ENCODE assay signal across 10 mouse cellular contexts in the genomic region with DNA sequence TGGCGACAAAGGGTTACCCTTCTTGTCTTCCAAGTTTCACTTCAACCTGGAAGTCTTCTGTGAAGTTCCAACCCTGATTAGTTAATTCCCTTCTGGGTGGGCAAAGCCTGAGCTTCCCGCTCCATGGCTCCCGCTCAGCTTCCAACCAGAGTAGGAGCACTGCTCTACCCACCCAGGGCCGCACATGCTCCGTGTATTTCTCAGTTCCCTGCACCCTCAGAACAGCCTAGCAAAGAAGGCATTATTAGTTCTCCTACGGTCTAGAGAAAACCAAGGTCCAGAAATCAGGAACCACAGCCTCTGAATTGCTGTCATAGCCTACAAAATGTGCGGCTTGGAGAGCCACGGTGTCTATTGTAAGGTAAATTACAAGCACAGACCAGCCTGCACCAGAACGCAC. TPM values are rescaled to one million over a fixed set of nuclear protein-coding genes. Genes with fewer than 3 reads are reported as not detected.
A peak's percentile ranks its signal among the peaks of the same experiment; 100 is the strongest.
DNase-seq lines count a peak whose midpoint lies in the region; ATAC-seq lines count a peak whose summit lies in the region.
"Had no signal": no experiment of that assay in that cellular context is flagged by ENCODE, and none has a peak within 500 bp of the region (broad histone marks: within the 10 kb centered on the region; RNA-seq: fewer than 3 reads in every experiment).

No protein-coding gene starts in this region.

- peak overlapping the region; percentile 50 for H3K9ac ChIP-seq in lung, embryonic 15.5 days

- H3K36me3 ChIP-seq in lung, embryonic 15.5 days = peaks cover under 1% of the 10 kb centered on the region; the same call in 1 of the 2 replicates
- H3K36me3 ChIP-seq in hindbrain, embryonic 10.5 days = peaks cover 27% of the 10 kb centered on the region
- H3K36me3 ChIP-seq in megakaryocyte, embryonic 14.5 days (replicated peaks; ENCODE audit: low read length) = peaks cover 17% of the 10 kb centered on the region

- 4% methylated on average over 9 of the region's 9 CpGs for WGBS in lung, embryonic 15.5 days
- 7% methylated on average over 9 of the region's 9 CpGs for WGBS in hindbrain, embryonic 10.5 days

- peak; percentile 47 for DNase-seq in cerebellum, adult 9-10 months
- no peak for DNase-seq in cerebellum, adult 9-11 months
- no peak for DNase-seq in lung, postnatal 36 days
- no peak for DNase-seq in hindbrain, embryonic 10.5 days (ENCODE audit: low spot score)
- DNase-seq in ovary, postnatal 10 days (ENCODE audit: low spot score) = no peak
- no peak for DNase-seq in layer of hippocampus, postnatal 36 days

- no peaks in the 10 kb centered on the region for H3K9me3 ChIP-seq in lung, embryonic 15.5 days
- H3K9me3 ChIP-seq in hindbrain, embryonic 10.5 days = no peaks in the 10 kb centered on the region
- H3K9me3 ChIP-seq in megakaryocyte, embryonic 14.5 days = no peaks in the 10 kb centered on the region

- H3K4me3 ChIP-seq in lung, embryonic 15.5 days = peak overlapping the region; percentile 62
- peak overlapping the region; percentile 69 for H3K4me3 ChIP-seq in hindbrain, embryonic 10.5 days
- H3K4me3 ChIP-seq in megakaryocyte, embryonic 14.5 days (replicated peaks) = peak overlapping the region; percentile 95

- H3K27me3 ChIP-seq in lung, embryonic 15.5 days = no peaks in the 10 kb centered on the region
- no peaks in the 10 kb centered on the region for H3K27me3 ChIP-seq in hindbrain, embryonic 10.5 days (ENCODE audit: insufficient read depth, poor library complexity, severe bottlenecking)
- H3K27me3 ChIP-seq in megakaryocyte, embryonic 14.5 days (replicated peaks) = peaks cover 7% of the 10 kb centered on the region

- ATAC-seq in lung, embryonic 15.5 days (ENCODE audit: borderline replicate concordance, extremely low read depth, low FRiP score, low TSS enrichment) = peak; percentile 26; the same call in 1 of the 2 replicates

- peak overlapping the region; percentile 94 for H3K4me2 ChIP-seq in lung, embryonic 15.5 days

- H3K4me1 ChIP-seq in lung, embryonic 15.5 days = peaks cover 29% of the 10 kb centered on the region
- peaks cover 48% of the 10 kb centered on the region for H3K4me1 ChIP-seq in hindbrain, embryonic 10.5 days (replicated peaks)
- peaks cover 51% of the 10 kb centered on the region for H3K4me1 ChIP-seq in megakaryocyte, embryonic 14.5 days

- peak overlapping the region; percentile 68 for H3K27ac ChIP-seq in lung, embryonic 15.5 days
- H3K27ac ChIP-seq in hindbrain, embryonic 10.5 days = peak overlapping the region; percentile 91

RNA-seq across cellular contexts. Expression of a gene that starts 6.6 kb away (rescaled TPM):
- not detected in 2 replicates for polyA plus RNA-seq in lung, embryonic 15.5 days (2015; fragmentation: Nextera tagmentation; extraction: Ambion mirVana)
- 3.9 and 11.3 TPM in 2 replicates for polyA plus RNA-seq in hindbrain, embryonic 10.5 days (2016; fragmentation: Nextera tagmentation; extraction: Ambion mirVana)
- polyA plus RNA-seq in megakaryocyte, embryonic 14.5 days (2012; ENCODE audit: insufficient read depth, low replicate concordance) = not detected in 2 replicates
- not detected for total RNA-seq in layer of hippocampus, postnatal 36 days (2021)
- polyA plus RNA-seq: C2C12; gonadal fat pad, adult 2 months had no signal

RNA-seq across cellular contexts. Expression of a gene that starts 6.8 kb away (rescaled TPM):
- 11.8 and 14.4 TPM in 2 replicates for polyA plus RNA-seq in lung, embryonic 15.5 days (2015; fragmentation: Nextera tagmentation; extraction: Ambion mirVana)
- polyA plus RNA-seq in hindbrain, embryonic 10.5 days (2016; fragmentation: Nextera tagmentation; extraction: Ambion mirVana) = 27.1 and 35.2 TPM in 2 replicates
- polyA plus RNA-seq in megakaryocyte, embryonic 14.5 days (2012; ENCODE audit: insufficient read depth, low replicate concordance) = 2.3 and 5.9 TPM in 2 replicates
- total RNA-seq in layer of hippocampus, postnatal 36 days (2021) = 100 to 1,000 TPM in 1 of 2 experiments, 10 to 100 TPM in 1; 96.4 to 103 TPM

RNA-seq across cellular contexts. Expression of a gene that starts 7.9 kb away (rescaled TPM):
- polyA plus RNA-seq in lung, embryonic 15.5 days (2015; fragmentation: Nextera tagmentation; extraction: Ambion mirVana) = 80.7 and 82.7 TPM in 2 replicates
- polyA plus RNA-seq in hindbrain, embryonic 10.5 days (2016; fragmentation: Nextera tagmentation; extraction: Ambion mirVana) = 132 and 135 TPM in 2 replicates
- 46.9 and 64.7 TPM in 2 replicates for polyA plus RNA-seq in megakaryocyte, embryonic 14.5 days (2012; ENCODE audit: insufficient read depth, low replicate concordance)
- total RNA-seq in layer of hippocampus, postnatal 36 days (2021) = 10 to 100 TPM; 32.2 to 36.9 TPM

RNA-seq across cellular contexts. Expression of a gene that starts 14.6 kb away (rescaled TPM):
- polyA plus RNA-seq in lung, embryonic 15.5 days (2015; fragmentation: Nextera tagmentation; extraction: Ambion mirVana) = 2.0 and 5.4 TPM in 2 replicates
- polyA plus RNA-seq in hindbrain, embryonic 10.5 days (2016; fragmentation: Nextera tagmentation; extraction: Ambion mirVana) = 1.5 and 2.4 TPM in 2 replicates
- polyA plus RNA-seq in megakaryocyte, embryonic 14.5 days (2012; ENCODE audit: insufficient read depth, low replicate concordance) = 4.0 TPM in 1 of 2 replicates, not detected in the other
- 1 to 10 TPM; 3.7 to 4.3 TPM for total RNA-seq in layer of hippocampus, postnatal 36 days (2021)

RNA-seq across cellular contexts. Expression of a gene that starts 39.8 kb away (rescaled TPM):
- polyA plus RNA-seq in lung, embryonic 15.5 days (2015; fragmentation: Nextera tagmentation; extraction: Ambion mirVana) = 217 TPM in 2 replicates
- polyA plus RNA-seq in hindbrain, embryonic 10.5 days (2016; fragmentation: Nextera tagmentation; extraction: Ambion mirVana) = 166 and 207 TPM in 2 replicates
- polyA plus RNA-seq in megakaryocyte, embryonic 14.5 days (2012; ENCODE audit: insufficient read depth, low replicate concordance) = 254 and 404 TPM in 2 replicates
- total RNA-seq in layer of hippocampus, postnatal 36 days (2021) = 100 to 1,000 TPM; 448 to 513 TPM
